Mouse (Mus musculus) heart, postnatal 0 days (tissue): ENCODE results near the gene Vav3.

Source experiments
- CTCF ChIP-seq: IDR thresholded peaks from 2 replicates; pipeline ENCODE4 v1.5.1; 2016; ENCODE audit warnings: antibody characterized with exemption, control low read depth, low read depth
- EP300 ChIP-seq: IDR thresholded peaks from 2 replicates; pipeline ENCODE4 v1.6.1; 2016; ENCODE audit warnings: antibody characterized with exemption, low read depth

GRCm38 (mm10) chr3:109451966-109452365, 111.5 kb downstream of the Vav3 start:
- TF ChIP-seq CTCF (no peak), EP300 (no peak)
